Comparison of ENCODE assay signal across 8 mouse cellular contexts in genomic region chr19:50185769-50186715, GRCm38 (mm10).
DNase-seq lines count a peak whose midpoint lies in the region; ATAC-seq and TF ChIP-seq lines count a peak whose summit lies in the region.
"Had no signal": no experiment of that assay in that cellular context is flagged by ENCODE, and none has a peak within 500 bp of the region (broad histone marks: within the 10 kb centered on the region; RNA-seq: fewer than 3 reads in every experiment).

No protein-coding gene starts in this region.

- peak; percentile 5 for DNase-seq in hindbrain, embryonic 10.5 days (ENCODE audit: low spot score)
- DNase-seq in hindbrain, embryonic 14.5 days (ENCODE audit: low spot score): no peak
- peak; percentile 57 for DNase-seq in brain, embryonic 14.5 days (ENCODE audit: low read depth)
- peak; percentile 4 for DNase-seq in embryo, embryonic 9.5 days (ENCODE audit: extremely low spot score)
- peak; percentile 29 for DNase-seq in midbrain, embryonic 14.5 days
- no peak for DNase-seq in cerebellum, adult 11 months

- ATAC-seq in hindbrain, embryonic 14.5 days (ENCODE audit: low FRiP score): no peak; the same call in 1 of the 2 replicates
- ATAC-seq in midbrain, embryonic 14.5 days (ENCODE audit: low FRiP score, low TSS enrichment): no peak
- ATAC-seq in megakaryocyte progenitor cell, adult 5-6 weeks (replicated peaks; ENCODE audit: poor library complexity): no peak

- H3K9me3 ChIP-seq in hindbrain, embryonic 10.5 days: no peaks in the 10 kb centered on the region
- H3K9me3 ChIP-seq in hindbrain, embryonic 14.5 days (ENCODE audit: control insufficient read depth, low read length): no peaks in the 10 kb centered on the region
- no peaks in the 10 kb centered on the region for H3K9me3 ChIP-seq in midbrain, embryonic 14.5 days (ENCODE audit: control insufficient read depth, low read length)
- H3K9me3 ChIP-seq: limb, embryonic 15.5 days had no signal

- H3K4me3 ChIP-seq in hindbrain, embryonic 10.5 days: no peak overlapping the region
- no peak overlapping the region for H3K4me3 ChIP-seq in hindbrain, embryonic 14.5 days (replicated peaks; ENCODE audit: low read length)
- no peak overlapping the region for H3K4me3 ChIP-seq in midbrain, embryonic 14.5 days (replicated peaks; ENCODE audit: low read depth, low read length)
- H3K4me3 ChIP-seq: limb, embryonic 15.5 days had no signal

- no peak for TF ChIP-seq CTCF in brain, embryonic 14.5 days (IDR thresholded peaks at IDR 0.05; ENCODE audit: borderline replicate concordance, extremely low read depth, insufficient read depth, insufficient read length)

- no peak overlapping the region for H3K9ac ChIP-seq in hindbrain, embryonic 14.5 days
- no peak overlapping the region for H3K9ac ChIP-seq in midbrain, embryonic 14.5 days (replicated peaks; ENCODE audit: low read length)
- H3K9ac ChIP-seq: limb, embryonic 15.5 days had no signal

- WGBS in hindbrain, embryonic 10.5 days: 46% methylated on average over 10 of the region's 10 CpGs
- WGBS in hindbrain, embryonic 14.5 days: 29% methylated on average over 10 of the region's 10 CpGs
- 32% methylated on average over 10 of the region's 10 CpGs for WGBS in midbrain, embryonic 14.5 days

- no peaks in the 10 kb centered on the region for H3K27me3 ChIP-seq in hindbrain, embryonic 10.5 days (ENCODE audit: insufficient read depth, poor library complexity, severe bottlenecking)
- no peaks in the 10 kb centered on the region for H3K27me3 ChIP-seq in hindbrain, embryonic 14.5 days (ENCODE audit: control insufficient read depth, insufficient read depth, low read length)
- no peaks in the 10 kb centered on the region for H3K27me3 ChIP-seq in midbrain, embryonic 14.5 days (ENCODE audit: control insufficient read depth, insufficient read depth, low read length)

- H3K4me2 ChIP-seq in hindbrain, embryonic 14.5 days (replicated peaks): no peak overlapping the region
- no peak overlapping the region for H3K4me2 ChIP-seq in midbrain, embryonic 14.5 days (ENCODE audit: low read length)
- H3K4me2 ChIP-seq: limb, embryonic 15.5 days had no signal

- peaks cover 10% of the 10 kb centered on the region for H3K4me1 ChIP-seq in hindbrain, embryonic 10.5 days (replicated peaks)
- H3K4me1 ChIP-seq in hindbrain, embryonic 14.5 days (replicated peaks; ENCODE audit: control insufficient read depth, insufficient read depth, low read length): no peaks in the 10 kb centered on the region
- H3K4me1 ChIP-seq in midbrain, embryonic 14.5 days (ENCODE audit: control insufficient read depth, insufficient read depth, low read length): no peaks in the 10 kb centered on the region
- H3K4me1 ChIP-seq: limb, embryonic 15.5 days had no signal

- H3K36me3 ChIP-seq in hindbrain, embryonic 10.5 days: no peaks in the 10 kb centered on the region
- no peaks in the 10 kb centered on the region for H3K36me3 ChIP-seq in hindbrain, embryonic 14.5 days (replicated peaks; ENCODE audit: control insufficient read depth, insufficient read depth)
- no peaks in the 10 kb centered on the region for H3K36me3 ChIP-seq in midbrain, embryonic 14.5 days (ENCODE audit: control insufficient read depth, insufficient read depth, low read length)
- H3K36me3 ChIP-seq: limb, embryonic 15.5 days had no signal

- TF ChIP-seq POLR2A in brain, embryonic 14.5 days (IDR thresholded peaks at IDR 0.05; ENCODE audit: borderline replicate concordance, extremely low read depth, insufficient read depth, insufficient read length, poor library complexity, severe bottlenecking): no peak

- no peak overlapping the region for H3K27ac ChIP-seq in hindbrain, embryonic 10.5 days
- H3K27ac ChIP-seq in hindbrain, embryonic 14.5 days: no peak overlapping the region
- no peak overlapping the region for H3K27ac ChIP-seq in midbrain, embryonic 14.5 days (replicated peaks; ENCODE audit: low read depth, low read length)
- H3K27ac ChIP-seq: limb, embryonic 15.5 days had no signal

Comparison
In these comparisons a context has a peak if more than half of its experiments do, and no peak if none do; other contexts are left out.
1. DNase-seq: peak in hindbrain, embryonic 10.5 days (single experiment), brain, embryonic 14.5 days (single experiment), embryo, embryonic 9.5 days (single experiment) and midbrain, embryonic 14.5 days (single experiment); none in hindbrain, embryonic 14.5 days (single experiment) and cerebellum, adult 11 months (single experiment).